Mouse (Mus musculus): ENCODE results near the gene Slc35g2. TPM values are rescaled to one million over a fixed set of nuclear protein-coding genes. Genes with fewer than 3 reads are reported as not detected.

Gene Slc35g2
- polyA plus RNA-seq (2015; fragmentation: Nextera tagmentation; extraction: Ambion mirVana): 1.4 and 1.6 TPM in 2 replicates

- peak; percentile 47 for DNase-seq
- Histone ChIP-seq H3K27ac (ENCODE audit: low read depth) (no peak within 1 kb of the TSS), H3K9ac (replicated peaks) (peak within 1 kb of the TSS; percentile 58), H3K36me3 (replicated peaks; ENCODE audit: insufficient read depth, low read length) (no peaks in the 10 kb centered on the region), H3K27me3 (ENCODE audit: insufficient read depth, low read length) (peaks cover 17% of the 10 kb centered on the region), H3K4me3 (ENCODE audit: low read depth, low read length) (peak within 1 kb of the TSS; percentile 61), H3K4me2 (ENCODE audit: low read depth, low read length) (peak within 1 kb of the TSS; percentile 86), H3K4me1 (ENCODE audit: insufficient read depth) (0 out of 2 replicates have a peak, but pooled peaks cover 5% of the 10 kb centered on the region), H3K9me3 (ENCODE audit: low read length) (no peaks in the 10 kb centered on the region)
- WGBS (ENCODE audit: insufficient replicate concordance): 2% methylated on average over 51 of the region's 55 CpGs
- peak; percentile 50 for ATAC-seq
- TF ChIP-seq CTCF (IDR thresholded peaks at IDR 0.05; ENCODE audit: low read depth): no peak
- no peak for TF ChIP-seq EP300 (IDR thresholded peaks at IDR 0.05; ENCODE audit: low read depth)
Observed at GRCm38 (mm10) chr9:100570626-100571233, at the start of gene Slc35g2. Gene Slc35g2 (minus strand): TSS chr9:100571090.

- DNase-seq: no peak
- ATAC-seq: no peak
- TF ChIP-seq EP300 (IDR thresholded peaks at IDR 0.05; ENCODE audit: low read depth): no peak
- TF ChIP-seq CTCF (IDR thresholded peaks at IDR 0.05; ENCODE audit: low read depth): no peak
- no peak overlapping the region for H3K4me2 ChIP-seq (ENCODE audit: low read depth, low read length)
- no peak overlapping the region for H3K4me3 ChIP-seq (ENCODE audit: low read depth, low read length)
- H3K9me3 ChIP-seq (ENCODE audit: low read length): no peaks in the 10 kb centered on the region
- H3K27ac ChIP-seq (ENCODE audit: low read depth): no peak overlapping the region
- H3K4me1 ChIP-seq (ENCODE audit: insufficient read depth): no peaks in the 10 kb centered on the region
- H3K36me3 ChIP-seq (replicated peaks; ENCODE audit: insufficient read depth, low read length): no peaks in the 10 kb centered on the region
- WGBS (ENCODE audit: insufficient replicate concordance): 71% methylated on average over 11 of the region's 11 CpGs
- H3K27me3 ChIP-seq (ENCODE audit: insufficient read depth, low read length): no peaks in the 10 kb centered on the region
- H3K9ac ChIP-seq (replicated peaks): no peak overlapping the region
Observed at GRCm38 (mm10) chr9:100616947-100617346, 46.1 kb upstream of the Slc35g2 start.

GRCm38 (mm10) chr9:100613501-100614071 lies 42.7 kb upstream of the Slc35g2 start:
- no peaks in the 10 kb centered on the region for H3K9me3 ChIP-seq (ENCODE audit: low read length)
- ATAC-seq: no peak
- 84% methylated on average over 3 of the region's 3 CpGs for WGBS (ENCODE audit: insufficient replicate concordance)

DNA sequence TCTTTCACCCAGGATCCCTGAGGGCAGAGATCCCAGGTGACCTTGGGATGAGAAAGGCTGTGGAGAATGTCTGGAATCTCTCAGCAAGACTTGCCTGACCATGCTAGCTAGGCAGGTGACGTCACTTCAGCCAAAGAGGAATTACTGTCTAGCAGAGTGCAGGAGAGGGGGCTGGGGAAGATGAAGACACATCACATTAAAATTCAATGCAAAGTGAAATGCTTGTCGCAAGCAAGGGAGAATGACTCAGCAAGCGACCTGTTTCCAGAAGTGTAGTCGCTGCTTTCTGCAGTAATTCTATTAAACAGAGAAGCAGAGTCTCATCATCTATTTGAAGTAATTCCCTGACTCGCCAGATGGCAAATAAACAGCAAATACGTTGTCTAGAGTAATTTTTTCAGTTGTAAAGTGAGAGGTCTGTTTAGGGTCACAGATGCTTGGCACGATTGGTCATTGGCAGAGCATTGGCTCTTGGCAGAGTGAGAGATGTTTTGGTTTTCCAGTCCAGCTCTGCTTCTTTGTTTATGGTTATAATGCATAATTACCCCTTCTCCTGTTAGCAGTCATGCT lies 35.2 kb upstream of the Slc35g2 start:
- Histone ChIP-seq H3K4me3 (ENCODE audit: low read depth, low read length) (no peak overlapping the region), H3K4me1 (ENCODE audit: insufficient read depth) (no peaks in the 10 kb centered on the region), H3K27me3 (ENCODE audit: insufficient read depth, low read length) (no peaks in the 10 kb centered on the region), H3K4me2 (ENCODE audit: low read depth, low read length) (no peak overlapping the region), H3K9ac (replicated peaks) (no peak overlapping the region), H3K9me3 (ENCODE audit: low read length) (no peaks in the 10 kb centered on the region), H3K36me3 (replicated peaks; ENCODE audit: insufficient read depth, low read length) (no peaks in the 10 kb centered on the region), H3K27ac (ENCODE audit: low read depth) (no peak overlapping the region)
- WGBS (ENCODE audit: insufficient replicate concordance): 51% methylated on average over 7 of the region's 7 CpGs
- ATAC-seq (no peak), DNase-seq (no peak)
- TF ChIP-seq EP300 (IDR thresholded peaks at IDR 0.05; ENCODE audit: low read depth): no peak
- TF ChIP-seq CTCF (IDR thresholded peaks at IDR 0.05; ENCODE audit: low read depth): no peak

More at GRCm38 (mm10) chr9:100613501-100614071, 42.7 kb upstream of the Slc35g2 start:
- H3K4me1 ChIP-seq (ENCODE audit: insufficient read depth): no peaks in the 10 kb centered on the region
- H3K9ac ChIP-seq (replicated peaks): no peak overlapping the region
- no peak overlapping the region for H3K4me3 ChIP-seq (ENCODE audit: low read depth, low read length)
- H3K4me2 ChIP-seq (ENCODE audit: low read depth, low read length): no peak overlapping the region
- no peaks in the 10 kb centered on the region for H3K27me3 ChIP-seq (ENCODE audit: insufficient read depth, low read length)
- TF ChIP-seq CTCF (IDR thresholded peaks at IDR 0.05; ENCODE audit: low read depth): no peak
- no peak for TF ChIP-seq EP300 (IDR thresholded peaks at IDR 0.05; ENCODE audit: low read depth)
- H3K27ac ChIP-seq (ENCODE audit: low read depth): no peak overlapping the region
- H3K36me3 ChIP-seq (replicated peaks; ENCODE audit: insufficient read depth, low read length): no peaks in the 10 kb centered on the region
- DNase-seq: no peak

DNA sequence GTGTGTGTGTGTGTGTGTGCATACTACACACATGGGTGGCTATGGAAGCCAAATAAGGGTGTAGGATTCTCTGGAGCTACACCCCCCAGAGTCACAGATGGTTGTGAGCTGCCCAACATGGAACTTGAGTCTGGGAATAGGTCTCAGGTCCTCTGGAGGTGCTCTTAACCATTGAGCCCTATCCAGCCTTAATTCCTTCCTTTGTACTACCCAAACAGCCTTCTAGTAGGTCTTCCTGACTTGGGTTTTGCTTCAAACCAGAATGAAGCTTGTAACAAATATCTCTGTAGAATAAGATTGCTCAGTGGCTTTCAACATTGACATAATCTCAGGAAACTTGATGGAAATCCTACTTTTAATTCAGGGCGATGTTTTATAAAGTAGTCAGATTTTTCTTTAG lies 34.6 kb upstream of the Slc35g2 start:
- H3K27ac ChIP-seq (ENCODE audit: low read depth): no peak overlapping the region
- ATAC-seq: no peak
- no peak overlapping the region for H3K4me2 ChIP-seq (ENCODE audit: low read depth, low read length)
- DNase-seq: no peak
- H3K4me3 ChIP-seq (ENCODE audit: low read depth, low read length): no peak overlapping the region
- WGBS (ENCODE audit: insufficient replicate concordance): 84% methylated on average over 1 of the region's 1 CpGs
- no peaks in the 10 kb centered on the region for H3K4me1 ChIP-seq (ENCODE audit: insufficient read depth)
- no peaks in the 10 kb centered on the region for H3K9me3 ChIP-seq (ENCODE audit: low read length)
- no peak overlapping the region for H3K9ac ChIP-seq (replicated peaks)
- TF ChIP-seq CTCF (IDR thresholded peaks at IDR 0.05; ENCODE audit: low read depth) (no peak), EP300 (IDR thresholded peaks at IDR 0.05; ENCODE audit: low read depth) (no peak)
- no peaks in the 10 kb centered on the region for H3K27me3 ChIP-seq (ENCODE audit: insufficient read depth, low read length)
- no peaks in the 10 kb centered on the region for H3K36me3 ChIP-seq (replicated peaks; ENCODE audit: insufficient read depth, low read length)

DNA sequence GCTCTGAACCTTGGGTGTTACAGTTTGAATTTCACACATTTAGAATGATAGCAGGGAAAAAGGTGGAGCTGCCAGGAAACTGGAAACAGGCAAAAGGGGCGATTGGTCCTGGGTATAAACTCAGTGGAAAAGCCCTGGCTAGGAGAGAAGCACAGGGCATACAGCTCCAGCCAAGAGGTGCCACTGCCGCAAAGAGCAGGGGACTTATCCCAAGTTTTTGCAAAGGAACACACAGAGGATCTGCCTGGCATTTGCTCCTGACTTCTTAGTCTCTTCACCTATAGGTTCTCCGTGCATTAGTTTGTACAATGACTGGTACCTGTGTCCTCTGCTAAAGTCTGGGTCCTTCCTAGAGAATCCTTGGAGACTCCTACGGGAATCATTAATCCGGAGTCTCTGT lies 32.3 kb upstream of the Slc35g2 start:
- no peaks in the 10 kb centered on the region for H3K9me3 ChIP-seq (ENCODE audit: low read length)
- H3K4me3 ChIP-seq (ENCODE audit: low read depth, low read length): no peak overlapping the region
- no peak overlapping the region for H3K27ac ChIP-seq (ENCODE audit: low read depth)
- 60% methylated on average over 5 of the region's 5 CpGs for WGBS (ENCODE audit: insufficient replicate concordance)
- TF ChIP-seq CTCF (IDR thresholded peaks at IDR 0.05; ENCODE audit: low read depth) (no peak), EP300 (IDR thresholded peaks at IDR 0.05; ENCODE audit: low read depth) (no peak)
- H3K9ac ChIP-seq (replicated peaks): no peak overlapping the region
- ATAC-seq: no peak
- no peaks in the 10 kb centered on the region for H3K4me1 ChIP-seq (ENCODE audit: insufficient read depth)
- H3K27me3 ChIP-seq (ENCODE audit: insufficient read depth, low read length): no peaks in the 10 kb centered on the region
- H3K36me3 ChIP-seq (replicated peaks; ENCODE audit: insufficient read depth, low read length): no peaks in the 10 kb centered on the region
- no peak for DNase-seq
- H3K4me2 ChIP-seq (ENCODE audit: low read depth, low read length): no peak overlapping the region

Measured in liver, postnatal 0 days (tissue).